Mouse (Mus musculus): Measurements from ENCODE around the gene F830045P16Rik. TPM values are rescaled to one million over a fixed set of nuclear protein-coding genes. Genes with fewer than 3 reads are reported as not detected.

Gene F830045P16Rik
- polyA plus RNA-seq (2016; fragmentation: Nextera tagmentation; extraction: Ambion mirVana) = 0.10 TPM in 1 of 2 replicates, not detected in the other

- 58% methylated on average over 2 of the region's 2 CpGs for WGBS
These were observed at the start of gene F830045P16Rik for GRCm38 (mm10) chr2:129536377-129536776. Gene F830045P16Rik (minus strand): TSS chr2:129536602.

GRCm38 (mm10) chr2:129585904-129586514, 49.6 kb upstream of the F830045P16Rik start:
- ATAC-seq (ENCODE audit: low FRiP score) = no peak
- H3K27ac ChIP-seq = no peak overlapping the region
- no peak overlapping the region for H3K4me3 ChIP-seq
- H3K9me3 ChIP-seq (replicated peaks) = no peaks in the 10 kb centered on the region
- H3K36me3 ChIP-seq = no peaks in the 10 kb centered on the region
- H3K27me3 ChIP-seq = peaks cover 9% of the 10 kb centered on the region; the same call in 1 of the 2 replicates
- no peak overlapping the region for H3K9ac ChIP-seq
- H3K4me2 ChIP-seq (replicated peaks) = no peak overlapping the region
- peaks cover 16% of the 10 kb centered on the region; the same call in 1 of the 2 replicates for H3K4me1 ChIP-seq
- 86% methylated on average over 11 of the region's 11 CpGs for WGBS

More at GRCm38 (mm10) chr2:129536377-129536776, at the start of gene F830045P16Rik:
- no peak for ATAC-seq (ENCODE audit: low FRiP score)
- H3K27me3 ChIP-seq = peaks cover 30% of the 10 kb centered on the region
- no peaks in the 10 kb centered on the region for H3K9me3 ChIP-seq (replicated peaks)
- peaks cover 11% of the 10 kb centered on the region for H3K4me1 ChIP-seq
- H3K27ac ChIP-seq = 0 out of 2 replicates have a peak within 1 kb of the TSS, but pooled peaks have one; percentile 40
- H3K4me3 ChIP-seq = no peak within 1 kb of the TSS
- no peak within 1 kb of the TSS for H3K4me2 ChIP-seq (replicated peaks)
- no peaks in the 10 kb centered on the region for H3K36me3 ChIP-seq
- no peak within 1 kb of the TSS for H3K9ac ChIP-seq

GRCm38 (mm10) chr2:129584905-129585304, 48.5 kb upstream of the F830045P16Rik start:
- H3K27me3 ChIP-seq = peaks cover 9% of the 10 kb centered on the region; the same call in 1 of the 2 replicates
- peaks cover 16% of the 10 kb centered on the region; the same call in 1 of the 2 replicates for H3K4me1 ChIP-seq
- no peak overlapping the region for H3K27ac ChIP-seq
- 13% methylated on average over 1 of the region's 1 CpGs for WGBS
- H3K4me3 ChIP-seq = no peak overlapping the region
- ATAC-seq (ENCODE audit: low FRiP score) = no peak
- H3K9ac ChIP-seq = no peak overlapping the region
- no peaks in the 10 kb centered on the region for H3K36me3 ChIP-seq
- no peaks in the 10 kb centered on the region for H3K9me3 ChIP-seq (replicated peaks)
- no peak overlapping the region for H3K4me2 ChIP-seq (replicated peaks)

- ATAC-seq (ENCODE audit: low FRiP score) = no peak
- Histone ChIP-seq H3K27me3 (peaks cover 6% of the 10 kb centered on the region; the same call in 1 of the 2 replicates), H3K9me3 (replicated peaks) (no peaks in the 10 kb centered on the region), H3K27ac (no peak overlapping the region), H3K4me2 (replicated peaks) (no peak overlapping the region), H3K4me1 (peaks cover 8% of the 10 kb centered on the region; the same call in 1 of the 2 replicates), H3K4me3 (no peak overlapping the region), H3K36me3 (no peaks in the 10 kb centered on the region), H3K9ac (no peak overlapping the region)
- 83% methylated on average over 4 of the region's 4 CpGs for WGBS
These were observed 45.9 kb upstream of the F830045P16Rik start for GRCm38 (mm10) chr2:129582261-129582660.

- ATAC-seq (ENCODE audit: low FRiP score) = no peak
- no peak overlapping the region for H3K9ac ChIP-seq
- peaks cover 8% of the 10 kb centered on the region; the same call in 1 of the 2 replicates for H3K4me1 ChIP-seq
- no peak overlapping the region for H3K4me3 ChIP-seq
- H3K4me2 ChIP-seq (replicated peaks) = no peak overlapping the region
- H3K27ac ChIP-seq = no peak overlapping the region
- H3K36me3 ChIP-seq = no peaks in the 10 kb centered on the region
- 59% methylated on average over 3 of the region's 3 CpGs for WGBS
- H3K9me3 ChIP-seq (replicated peaks) = no peaks in the 10 kb centered on the region
- H3K27me3 ChIP-seq = peaks cover 5% of the 10 kb centered on the region; the same call in 1 of the 2 replicates
These were observed 45.4 kb upstream of the F830045P16Rik start for GRCm38 (mm10) chr2:129581826-129582225.

- WGBS = 91% methylated on average over 4 of the region's 4 CpGs
- Histone ChIP-seq H3K9me3 (replicated peaks) (no peaks in the 10 kb centered on the region), H3K4me3 (no peak overlapping the region), H3K27me3 (0 out of 2 replicates have a peak, but pooled peaks cover 5% of the 10 kb centered on the region), H3K4me1 (peaks cover 8% of the 10 kb centered on the region; the same call in 1 of the 2 replicates), H3K9ac (no peak overlapping the region), H3K4me2 (replicated peaks) (no peak overlapping the region), H3K36me3 (no peaks in the 10 kb centered on the region), H3K27ac (no peak overlapping the region)
- ATAC-seq (ENCODE audit: low FRiP score) = no peak
These were observed 44.3 kb upstream of the F830045P16Rik start for GRCm38 (mm10) chr2:129580656-129581055.

GRCm38 (mm10) chr2:129576611-129577447, 40.4 kb upstream of the F830045P16Rik start:
- WGBS = 84% methylated on average over 8 of the region's 8 CpGs
- ATAC-seq (ENCODE audit: low FRiP score) = no peak
- peaks cover 14% of the 10 kb centered on the region for H3K4me1 ChIP-seq
- no peak overlapping the region for H3K9ac ChIP-seq
- no peak overlapping the region for H3K27ac ChIP-seq
- H3K9me3 ChIP-seq (replicated peaks) = no peaks in the 10 kb centered on the region
- no peak overlapping the region for H3K4me2 ChIP-seq (replicated peaks)
- H3K27me3 ChIP-seq = peaks cover 11% of the 10 kb centered on the region; the same call in 1 of the 2 replicates
- no peaks in the 10 kb centered on the region for H3K36me3 ChIP-seq
- H3K4me3 ChIP-seq = no peak overlapping the region

GRCm38 (mm10) chr2:129575113-129575512, 38.7 kb upstream of the F830045P16Rik start:
- Histone ChIP-seq H3K9me3 (replicated peaks) (no peaks in the 10 kb centered on the region), H3K9ac (no peak overlapping the region), H3K4me1 (peaks cover 14% of the 10 kb centered on the region), H3K4me2 (replicated peaks) (no peak overlapping the region), H3K27me3 (peaks cover 5% of the 10 kb centered on the region; the same call in 1 of the 2 replicates), H3K4me3 (no peak overlapping the region), H3K27ac (no peak overlapping the region), H3K36me3 (no peaks in the 10 kb centered on the region)
- 92% methylated on average over 4 of the region's 4 CpGs for WGBS
- no peak for ATAC-seq (ENCODE audit: low FRiP score)

GRCm38 (mm10) chr2:129574395-129575046, 38.1 kb upstream of the F830045P16Rik start:
- Histone ChIP-seq H3K4me2 (replicated peaks) (peak overlapping the region; percentile 53), H3K27me3 (peaks cover 5% of the 10 kb centered on the region; the same call in 1 of the 2 replicates), H3K9me3 (replicated peaks) (no peaks in the 10 kb centered on the region), H3K27ac (no peak overlapping the region), H3K9ac (0 out of 2 replicates have a peak overlapping the region, but pooled peaks have one; percentile 24), H3K4me3 (peak overlapping the region; percentile 20), H3K4me1 (peaks cover 14% of the 10 kb centered on the region), H3K36me3 (no peaks in the 10 kb centered on the region)
- 12% methylated on average over 24 of the region's 24 CpGs for WGBS
- ATAC-seq (ENCODE audit: low FRiP score) = peak; percentile 81

- H3K36me3 ChIP-seq = no peaks in the 10 kb centered on the region
- 20% methylated on average over 4 of the region's 4 CpGs for WGBS
- H3K9ac ChIP-seq = 0 out of 2 replicates have a peak overlapping the region, but pooled peaks have one; percentile 24
- H3K4me3 ChIP-seq = peak overlapping the region; percentile 20
- H3K4me2 ChIP-seq (replicated peaks) = peak overlapping the region; percentile 53
- ATAC-seq (ENCODE audit: low FRiP score) = 0 out of 2 replicates have a peak, but pooled peaks have one; percentile 60
- peaks cover 14% of the 10 kb centered on the region for H3K4me1 ChIP-seq
- no peaks in the 10 kb centered on the region for H3K9me3 ChIP-seq (replicated peaks)
- no peak overlapping the region for H3K27ac ChIP-seq
- H3K27me3 ChIP-seq = peaks cover 7% of the 10 kb centered on the region
These were observed 37.4 kb upstream of the F830045P16Rik start for GRCm38 (mm10) chr2:129573701-129574273.

GRCm38 (mm10) chr2:129569556-129569955, 33.2 kb upstream of the F830045P16Rik start:
- Histone ChIP-seq H3K4me1 (peaks cover 11% of the 10 kb centered on the region), H3K36me3 (no peaks in the 10 kb centered on the region), H3K4me2 (replicated peaks) (no peak overlapping the region), H3K27me3 (peaks cover 8% of the 10 kb centered on the region), H3K4me3 (no peak overlapping the region), H3K9ac (no peak overlapping the region), H3K27ac (no peak overlapping the region), H3K9me3 (replicated peaks) (no peaks in the 10 kb centered on the region)
- WGBS = 75% methylated on average over 5 of the region's 5 CpGs
- ATAC-seq (ENCODE audit: low FRiP score) = no peak

All from hindbrain, embryonic 12.5 days (tissue).